Mouse (Mus musculus): ENCODE measurements around the gene Eps8.

DNA sequence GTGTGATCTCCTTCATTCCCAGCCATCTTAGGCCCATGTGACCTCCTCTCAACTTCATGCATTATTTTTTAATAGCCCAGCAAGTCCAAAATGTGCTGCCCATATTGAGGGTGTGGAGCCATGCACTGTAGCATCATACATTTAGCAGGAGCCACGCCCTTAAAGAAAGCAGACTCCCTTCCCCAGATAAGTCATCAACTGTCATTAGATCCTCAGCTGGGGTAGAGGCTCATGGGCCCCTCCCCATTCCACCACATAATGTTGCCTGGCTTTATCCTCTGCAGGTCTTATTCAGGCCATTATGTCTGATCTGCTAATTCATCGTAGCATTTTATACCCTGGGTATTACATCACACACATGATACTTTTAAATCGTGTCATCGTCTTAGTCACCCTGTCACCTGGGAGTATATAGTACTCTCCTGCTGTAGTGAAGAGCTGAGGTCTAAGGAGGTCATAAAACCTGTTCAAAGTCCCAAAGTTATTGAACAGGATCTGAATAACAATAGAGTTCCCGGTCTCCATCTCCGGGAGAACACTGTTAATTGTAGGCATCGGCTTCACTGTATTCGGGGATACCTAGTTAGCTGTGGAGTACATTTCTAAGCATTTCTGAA, 57.1 kb downstream of the Eps8 start:
- TF ChIP-seq CTCF (IDR thresholded peaks at IDR 0.05; ENCODE audit: extremely low read depth, insufficient read depth, low read length) (no peak), POLR2A (IDR thresholded peaks at IDR 0.05; ENCODE audit: extremely low read depth, insufficient read depth, low read length) (no peak)

All from cortical plate, adult 2 months (tissue).